Mouse (Mus musculus) CD4-positive naive resting alpha-beta T cell, adult 57 days (primary cell): ENCODE measurements around the gene Wdr46. TPM values are rescaled to one million over a fixed set of nuclear protein-coding genes. Genes with fewer than 3 reads are reported as not detected.

Experiments used
- total RNA-seq: library from RNA; stranded (reverse); gene quantifications from one replicate; pipeline ENCODE4 v1.2.4, GENCODE M21; 2023

The Wdr46 gene
- total RNA-seq, result 60.7 TPM

DNA sequence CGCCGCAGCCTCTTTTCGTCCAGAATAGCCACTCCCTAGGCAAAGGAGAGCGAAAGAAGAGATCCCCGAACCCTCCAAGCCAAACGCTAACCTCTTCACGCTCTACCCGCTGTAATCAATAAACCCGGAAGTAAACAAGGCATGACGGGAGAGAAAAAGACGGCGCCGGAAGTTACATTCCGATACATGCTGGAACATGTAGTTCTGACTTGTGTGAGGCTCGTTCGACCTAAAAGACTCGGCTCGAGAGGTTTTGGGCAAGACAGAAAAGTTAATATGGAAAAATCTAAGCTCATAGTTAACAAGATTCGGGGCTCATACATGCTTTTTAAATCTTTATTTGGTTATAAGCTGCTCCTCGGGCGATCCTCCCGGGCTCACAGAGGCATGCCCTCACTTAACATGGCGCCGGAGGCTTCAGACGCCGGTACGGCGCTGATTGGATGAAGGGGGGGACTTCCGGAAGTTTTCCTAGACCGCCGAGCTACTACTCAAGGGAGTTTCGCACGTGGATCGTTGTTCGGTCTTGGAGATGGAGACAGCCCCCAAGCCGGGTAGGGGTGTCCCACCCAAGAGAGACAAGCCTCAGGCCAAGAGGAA is at the start of gene Wdr46, which contains the start of gene Pfdn6:
Gene Wdr46, plus strand, starts transcription at position 455 of the 600 bp plus-strand sequence.
Gene Pfdn6, minus strand, starts transcription at position 138 of the 600 bp plus-strand sequence.

DNA sequence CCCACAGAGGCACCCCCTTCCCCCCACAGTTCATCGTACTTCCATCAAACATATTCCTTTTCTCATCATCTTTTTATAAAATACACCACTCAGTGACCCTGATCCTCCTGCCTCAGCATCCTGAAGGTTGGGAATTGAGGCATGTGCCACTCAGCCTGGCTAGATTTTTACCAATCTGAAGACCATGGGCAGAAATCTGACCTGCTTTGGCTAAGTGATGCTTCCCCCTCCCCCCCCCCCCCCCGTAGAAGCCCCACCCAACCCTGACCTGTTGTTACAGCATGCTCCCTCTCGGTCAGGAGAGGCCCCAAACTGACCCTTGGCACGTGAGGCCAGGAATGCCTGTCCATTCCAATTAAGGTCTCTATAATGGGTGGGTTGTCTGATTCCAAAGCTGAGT is 35.6 kb upstream of the Wdr46 start, which contains the start of gene Platr17:
Gene Platr17, plus strand, starts transcription at position 301 of the 400 bp plus-strand sequence.

GRCm38 (mm10) chr17:33909077-33909868 is 31.2 kb upstream of the Wdr46 start, which contains the start of gene Daxx:
Gene Daxx (plus strand): TSS chr17:33909414.

GRCm38 (mm10) chr17:33915671-33916250 is 24.7 kb upstream of the Wdr46 start, which contains the start of the genes Tapbp and Zbtb22:
Gene Tapbp (plus strand): TSS chr17:33915899.
Gene Zbtb22 (plus strand): TSS chr17:33915904.

DNA sequence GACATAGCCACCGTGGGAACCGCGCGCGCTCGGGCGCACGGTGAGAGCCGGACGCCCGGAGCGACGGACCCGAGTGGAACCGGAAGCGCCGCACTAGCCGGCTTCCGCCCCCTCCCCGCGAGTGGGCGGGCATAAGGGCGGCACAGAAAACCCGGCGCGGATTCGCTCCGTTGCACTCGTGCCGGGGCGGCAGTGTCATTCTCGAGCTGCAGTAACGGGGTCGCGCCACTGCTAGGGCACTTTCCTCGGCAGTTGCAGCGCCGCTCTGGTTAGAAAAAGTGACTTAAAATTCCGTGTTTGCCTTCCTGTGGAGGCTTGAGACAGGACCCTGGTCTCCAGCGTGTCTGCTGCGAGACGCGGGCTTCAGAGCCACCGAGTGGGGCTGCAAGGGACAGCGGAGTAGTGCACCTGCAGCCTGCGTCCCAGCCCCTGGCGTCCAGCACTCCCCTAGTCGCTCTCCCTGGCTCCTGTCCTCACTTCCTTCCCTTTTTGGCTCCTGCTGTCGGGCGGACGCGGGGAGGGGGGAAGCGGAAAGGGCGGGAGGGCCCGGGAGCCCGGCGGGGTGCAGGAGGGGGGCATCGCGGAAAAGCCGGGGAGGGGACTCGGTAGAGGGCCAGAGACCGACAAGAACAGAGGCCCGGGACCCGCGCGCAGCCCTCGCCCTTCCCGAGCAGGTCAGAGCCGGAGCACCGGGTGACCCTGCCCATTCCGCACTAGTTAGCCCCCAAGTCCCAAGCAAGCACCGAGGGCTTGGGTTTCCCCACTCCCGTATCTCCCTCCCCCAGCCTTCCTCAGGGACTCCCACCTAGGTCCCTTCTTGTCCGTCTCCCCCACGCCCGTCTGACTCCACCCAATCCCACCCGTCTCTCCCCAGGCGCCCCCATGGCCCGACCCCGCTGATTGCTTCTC is 10.8 kb upstream of the Wdr46 start, which contains the start of gene Rgl2:
Gene Rgl2, plus strand, starts transcription at position 173 of the 909 bp plus-strand sequence.

DNA sequence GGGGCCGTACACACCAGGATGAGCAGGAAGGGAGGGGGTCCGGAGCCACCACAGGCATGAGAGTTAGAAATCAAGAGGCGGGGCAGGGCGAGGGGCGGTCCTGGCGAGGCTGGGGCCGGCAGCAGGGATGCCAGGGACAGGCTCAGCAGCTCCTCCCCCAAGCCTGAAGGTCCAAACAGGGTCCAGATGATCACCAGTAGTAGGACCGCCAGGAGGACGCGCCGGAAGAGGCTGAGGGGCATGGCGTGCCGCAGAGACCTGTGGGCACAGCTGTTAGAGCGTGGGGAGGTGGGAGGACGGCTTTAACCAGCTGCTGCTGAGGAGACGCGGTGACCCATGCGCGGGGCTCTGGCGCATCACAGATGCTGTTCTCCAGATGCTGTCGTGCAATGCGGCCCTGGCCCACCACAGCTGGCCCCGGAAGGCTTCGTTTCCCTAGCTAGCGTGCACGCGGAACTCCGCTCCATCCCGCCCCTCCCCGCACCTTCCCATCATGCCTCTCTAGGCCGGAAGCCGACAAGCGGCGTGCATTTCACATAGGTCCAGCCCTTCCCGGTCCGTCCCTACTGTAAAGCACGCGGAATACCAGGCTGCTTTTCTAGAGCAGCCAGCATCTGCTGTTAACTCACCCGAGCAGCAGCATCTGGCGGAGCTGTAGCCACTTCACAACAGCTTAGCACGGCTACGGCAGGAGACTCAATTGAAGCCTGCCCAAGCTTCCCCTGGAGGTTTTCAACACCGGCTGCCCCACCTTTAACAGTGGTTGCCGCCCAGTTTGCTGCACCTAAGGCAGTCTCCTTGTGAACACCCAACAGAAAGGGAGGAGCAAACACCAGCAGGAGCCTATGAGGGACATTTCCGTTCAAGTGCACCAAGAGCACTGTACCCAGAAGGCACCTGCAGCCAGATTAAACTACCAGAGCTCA is 10.8 kb downstream of the Wdr46 start, which contains the start of gene B3galt4:
Gene B3galt4, minus strand, starts transcription at position 468 of the 926 bp plus-strand sequence.

DNA sequence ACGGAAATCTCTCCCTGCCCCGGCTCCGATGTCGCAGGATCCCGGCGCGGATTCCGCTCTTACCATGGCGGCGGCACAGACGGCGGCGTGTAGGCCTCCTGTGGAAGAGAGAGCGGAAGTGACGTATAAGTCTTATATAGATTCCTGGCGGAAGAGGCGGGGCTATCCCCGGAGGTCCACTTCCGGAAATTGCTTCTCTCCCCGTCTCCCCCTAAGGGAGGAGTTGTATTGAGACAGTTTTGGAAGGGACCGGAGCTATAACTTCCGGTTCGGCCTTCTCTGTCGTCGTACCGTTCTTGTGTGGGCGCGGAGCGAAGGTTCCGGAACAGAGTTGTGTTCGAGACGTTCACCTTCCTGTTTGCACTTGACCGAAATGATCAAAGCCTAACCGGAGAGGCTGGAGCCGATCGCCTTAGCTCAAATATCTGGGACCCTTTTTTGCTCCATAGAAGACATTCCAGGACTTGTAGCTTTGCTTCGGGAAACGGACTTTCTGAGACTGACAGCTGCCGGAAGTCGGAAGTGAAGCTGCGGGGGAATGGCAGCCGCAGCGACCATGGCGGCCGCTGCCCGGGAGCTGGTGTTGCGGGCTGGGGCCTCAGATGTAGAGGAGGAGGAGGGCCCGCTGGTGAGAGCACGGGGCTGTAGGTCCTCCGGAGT is 15.2 kb downstream of the Wdr46 start, which contains the start of the genes Vps52 and Rps18:
Gene Vps52, plus strand, starts transcription at position 258 of the 660 bp plus-strand sequence.
Gene Rps18, minus strand, starts transcription at position 447 of the 660 bp plus-strand sequence.

Other genes with a start within 250 kb of the Wdr46 start
- 59.5 TPM for gene March2, start 222.0 kb upstream of the Wdr46 start, total RNA-seq
- gene Rab11b, start 180.1 kb upstream of the Wdr46 start, total RNA-seq, result 213 TPM
- 1.1 TPM for gene Angptl4, start 158.8 kb upstream of the Wdr46 start, total RNA-seq
- gene Kank3, start 130.1 kb upstream of the Wdr46 start, total RNA-seq, result 1.9 TPM
- 5,043 TPM for gene Rps28, start 116.1 kb upstream of the Wdr46 start, total RNA-seq
- 121 TPM for gene Ndufa7, start 116.1 kb upstream of the Wdr46 start, total RNA-seq
- gene Cd320, start 97.6 kb upstream of the Wdr46 start, total RNA-seq, result 8.2 TPM
- not detected for gene Gm7029, start 66.8 kb upstream of the Wdr46 start, total RNA-seq
- 11.2 TPM for gene Kifc1, start 50.0 kb upstream of the Wdr46 start, total RNA-seq
- gene Platr17, start 35.5 kb upstream of the Wdr46 start, total RNA-seq, result 2.3 TPM
- gene Daxx, start 31.2 kb upstream of the Wdr46 start, total RNA-seq, result 68.7 TPM
- 309 TPM for gene Tapbp, start 24.8 kb upstream of the Wdr46 start, total RNA-seq
- gene Zbtb22, start 24.8 kb upstream of the Wdr46 start, total RNA-seq, result 29.6 TPM
- gene Rgl2, start 11.1 kb upstream of the Wdr46 start, total RNA-seq, result 187 TPM
- gene Pfdn6, start 317 bp upstream of the Wdr46 start, total RNA-seq, result 61.6 TPM
- gene B3galt4, start 10.8 kb downstream of the Wdr46 start, total RNA-seq, result 14.8 TPM
- gene Vps52, start 15.2 kb downstream of the Wdr46 start, total RNA-seq, result 55.2 TPM
- 2,022 TPM for gene Rps18, start 15.3 kb downstream of the Wdr46 start, total RNA-seq
- 4,746 TPM for gene H2-K1, start 59.7 kb downstream of the Wdr46 start, total RNA-seq
- gene Ring1, start 84.0 kb downstream of the Wdr46 start, total RNA-seq, result 26.4 TPM
- gene H2-Ke6, start 87.4 kb downstream of the Wdr46 start, total RNA-seq, result 130 TPM
- gene Slc39a7, start 91.0 kb downstream of the Wdr46 start, total RNA-seq, result 107 TPM
- gene Rxrb, start 91.2 kb downstream of the Wdr46 start, total RNA-seq, result 109 TPM
- 40.9 TPM for gene Col11a2, start 98.8 kb downstream of the Wdr46 start, total RNA-seq
- 8.9 TPM for gene H2-Oa, start 151.7 kb downstream of the Wdr46 start, total RNA-seq
- gene H2-DMa, start 178.9 kb downstream of the Wdr46 start, total RNA-seq, result 41.5 TPM
- gene Brd2, start 182.0 kb downstream of the Wdr46 start, total RNA-seq, result 400 TPM
- 40.5 TPM for gene H2-DMb2, start 202.6 kb downstream of the Wdr46 start, total RNA-seq
- gene H2-DMb1, start 212.4 kb downstream of the Wdr46 start, total RNA-seq, result 26.0 TPM
- gene Tap1, start 246.9 kb downstream of the Wdr46 start, total RNA-seq, result 163 TPM
- gene Psmb9, start 247.1 kb downstream of the Wdr46 start, total RNA-seq, result 144 TPM